Mouse (Mus musculus): ENCODE measurements around the gene Smoc1.

Gene Smoc1

DNA sequence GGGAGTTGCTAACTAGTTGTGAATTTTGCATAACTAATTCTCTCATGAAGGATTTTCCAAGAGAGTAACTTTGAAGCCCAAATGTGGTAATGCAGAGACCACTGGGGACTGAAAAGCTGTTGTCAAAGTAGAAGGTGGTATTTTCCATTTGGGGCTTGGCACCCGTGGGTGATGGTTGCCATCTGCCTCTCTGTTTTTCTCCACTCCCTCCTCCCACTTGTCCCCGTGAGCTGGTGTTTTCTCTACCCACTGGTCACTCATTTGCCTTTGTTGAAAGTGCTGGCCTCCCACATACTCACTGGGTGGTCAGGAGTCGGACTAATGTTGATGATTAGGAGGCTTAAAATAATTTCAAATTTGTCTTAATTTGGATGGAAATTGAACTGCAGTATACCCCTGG lies 104.1 kb downstream of the Smoc1 start:
- no peak for DNase-seq (ENCODE audit: low read depth)

DNA sequence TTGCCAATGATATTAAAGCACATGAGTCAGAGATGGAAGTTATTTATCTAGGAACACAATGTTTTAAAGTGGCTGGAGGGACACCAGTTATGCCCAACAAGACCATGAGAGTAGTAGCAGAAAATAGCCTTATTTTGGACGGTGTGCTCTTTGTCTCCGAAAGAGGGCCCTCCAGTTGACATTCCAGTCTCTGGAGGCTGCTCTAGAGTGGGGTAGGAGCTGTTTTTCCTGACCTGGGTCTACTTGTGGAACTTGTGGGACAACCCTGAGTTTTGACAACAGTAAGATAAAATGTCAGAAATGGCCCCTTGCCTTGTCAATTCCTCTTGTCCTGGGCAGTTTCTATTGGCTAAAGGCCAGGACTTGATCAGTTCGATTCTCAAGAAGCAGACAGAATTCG lies 104.5 kb downstream of the Smoc1 start:
- no peak for DNase-seq (ENCODE audit: low read depth)

DNA sequence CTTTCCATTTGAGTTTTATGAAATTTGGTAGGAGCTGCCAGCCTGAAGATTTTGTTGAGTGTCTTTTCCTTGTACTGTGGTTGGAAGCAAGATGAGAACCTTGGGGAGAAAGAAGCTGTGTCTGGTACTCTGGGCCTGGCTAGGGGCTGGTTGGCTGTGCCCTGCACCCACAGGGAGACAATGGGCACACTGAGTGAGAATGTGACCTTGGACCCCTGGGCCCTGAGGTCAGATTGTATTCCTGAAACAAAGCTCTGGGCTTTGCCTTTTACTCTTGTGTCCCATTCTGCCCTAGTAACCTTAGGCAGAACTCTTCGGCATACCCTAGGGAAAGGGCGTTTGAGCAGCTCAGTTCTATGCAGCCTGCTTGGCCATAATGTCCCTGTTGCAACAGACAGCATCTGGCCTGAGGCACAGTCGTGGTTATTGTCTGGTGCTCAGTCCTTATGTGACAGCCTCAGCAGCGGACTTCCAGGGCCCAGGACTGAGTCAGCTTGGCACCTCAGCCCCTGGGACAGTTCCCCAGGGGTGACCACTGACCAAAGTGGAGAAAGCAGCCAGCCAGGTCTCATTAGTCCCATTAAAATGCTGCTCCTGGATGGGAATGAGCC lies 106.6 kb downstream of the Smoc1 start:
- DNase-seq (ENCODE audit: low read depth) = no peak

DNA sequence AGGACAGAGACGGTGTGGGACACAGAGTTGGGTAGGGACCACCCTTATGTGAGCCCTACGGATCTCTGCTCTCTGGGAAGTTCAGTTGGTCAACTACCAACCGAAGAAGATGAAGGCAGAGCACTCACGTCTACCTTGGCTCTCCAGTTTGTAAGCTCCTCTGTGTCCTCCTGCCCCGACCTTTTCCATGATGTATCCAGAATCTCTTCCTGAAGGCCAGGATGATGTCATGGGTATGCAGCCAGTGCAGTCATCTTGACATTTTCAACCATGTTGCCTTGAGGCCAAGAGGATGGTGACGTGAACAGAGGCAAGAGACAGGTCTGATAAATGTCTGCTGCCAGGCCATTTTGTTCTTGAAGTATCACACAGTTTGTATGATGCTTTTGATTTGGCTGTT lies 111.6 kb downstream of the Smoc1 start:
- DNase-seq (ENCODE audit: low read depth) = no peak

DNA sequence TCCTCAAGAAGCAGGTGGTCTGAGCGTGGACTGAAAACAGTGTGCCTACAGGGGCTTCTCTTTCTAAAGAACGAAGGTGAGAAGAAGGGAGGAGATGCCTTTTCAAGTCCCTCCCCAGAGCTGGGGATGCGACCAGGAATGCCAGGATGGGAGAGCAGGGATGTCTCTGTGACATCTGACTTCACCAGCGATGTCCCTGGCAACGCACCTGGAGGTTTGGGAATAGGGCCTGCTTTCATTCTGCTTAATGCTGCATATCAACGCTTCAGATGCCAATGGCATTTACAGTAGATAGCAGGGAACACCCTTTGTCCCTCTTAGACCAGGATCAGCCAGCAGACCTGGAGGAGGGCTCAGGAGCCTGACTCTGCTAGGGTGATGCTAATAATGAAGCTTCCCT lies 112.9 kb downstream of the Smoc1 start:
- no peak for DNase-seq (ENCODE audit: low read depth)

DNA sequence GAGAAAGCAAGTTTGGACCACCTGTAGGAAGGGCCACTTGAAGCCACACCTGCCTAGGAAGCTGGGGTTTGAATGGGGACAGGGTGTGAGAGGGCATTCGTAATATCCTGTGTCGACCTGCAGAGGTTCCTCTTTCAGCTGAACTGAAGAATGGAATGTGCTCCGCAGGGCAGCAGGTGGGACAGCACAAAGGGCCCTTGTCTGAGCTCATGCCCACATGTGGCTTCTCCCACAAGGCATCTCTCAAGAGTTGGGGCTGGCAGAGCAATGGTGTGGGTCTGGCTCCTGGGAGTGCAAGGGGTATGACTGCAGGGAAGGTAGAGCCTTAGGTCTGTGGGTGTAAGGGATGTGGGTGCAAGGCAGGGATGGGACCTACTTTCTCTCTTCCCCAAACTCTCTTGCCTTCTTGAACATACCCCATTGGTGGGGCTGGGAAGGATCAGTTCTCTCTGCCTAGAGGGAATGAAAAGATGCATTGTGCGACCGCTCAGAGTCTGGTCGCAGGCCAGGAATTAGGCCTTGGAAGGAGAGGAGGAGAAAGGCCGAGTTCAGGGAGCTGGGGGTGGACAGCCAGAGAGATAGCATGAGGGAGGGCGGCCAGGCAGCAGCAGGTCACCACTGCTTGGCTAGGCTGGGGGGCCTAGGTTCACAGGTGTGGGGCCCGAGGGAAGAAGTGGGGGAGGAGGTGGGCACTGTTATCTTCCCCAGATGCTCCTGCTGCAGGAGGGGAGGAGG lies 114.2 kb downstream of the Smoc1 start:
- no peak for DNase-seq (ENCODE audit: low read depth)

DNA sequence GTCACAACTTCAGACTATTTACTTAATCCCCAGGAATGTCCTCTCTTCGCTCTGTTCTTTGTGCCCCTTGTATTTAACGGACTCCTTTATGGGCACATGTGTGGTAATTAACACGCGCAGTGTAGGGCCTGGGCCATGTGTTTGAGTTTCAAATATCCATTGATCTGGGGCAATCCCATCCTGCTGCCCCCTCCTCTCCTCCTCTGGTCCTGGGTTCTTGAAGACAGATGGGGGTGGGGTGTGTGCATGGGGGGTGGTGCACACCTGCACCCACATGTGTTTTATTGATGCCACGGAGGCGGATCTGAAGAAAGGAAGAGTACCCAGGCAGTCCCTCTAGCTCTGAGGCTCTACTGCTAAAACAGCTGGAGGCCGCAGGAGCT lies 114.7 kb downstream of the Smoc1 start:
- no peak for DNase-seq (ENCODE audit: low read depth)

DNA sequence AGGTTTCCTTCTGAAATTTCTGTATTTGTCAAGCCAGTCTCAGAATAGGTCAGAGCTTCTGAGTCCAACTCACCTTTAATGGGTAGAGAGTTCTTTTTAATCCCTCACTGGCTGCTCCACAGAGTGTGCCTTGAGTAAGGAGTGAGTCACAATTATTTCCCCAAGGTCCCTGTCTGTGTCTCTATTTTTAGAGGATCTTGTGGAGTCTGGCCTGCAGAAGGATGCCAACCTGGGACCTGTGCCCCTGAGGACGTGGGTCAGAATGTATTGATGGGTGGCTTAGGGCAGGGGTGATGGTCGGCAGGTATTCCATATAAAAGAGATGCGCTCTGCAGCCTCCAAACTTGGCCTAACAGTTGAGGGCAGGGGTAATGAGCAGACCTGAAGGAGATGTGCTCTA lies 115.6 kb downstream of the Smoc1 start:
- no peak for DNase-seq (ENCODE audit: low read depth)

DNA sequence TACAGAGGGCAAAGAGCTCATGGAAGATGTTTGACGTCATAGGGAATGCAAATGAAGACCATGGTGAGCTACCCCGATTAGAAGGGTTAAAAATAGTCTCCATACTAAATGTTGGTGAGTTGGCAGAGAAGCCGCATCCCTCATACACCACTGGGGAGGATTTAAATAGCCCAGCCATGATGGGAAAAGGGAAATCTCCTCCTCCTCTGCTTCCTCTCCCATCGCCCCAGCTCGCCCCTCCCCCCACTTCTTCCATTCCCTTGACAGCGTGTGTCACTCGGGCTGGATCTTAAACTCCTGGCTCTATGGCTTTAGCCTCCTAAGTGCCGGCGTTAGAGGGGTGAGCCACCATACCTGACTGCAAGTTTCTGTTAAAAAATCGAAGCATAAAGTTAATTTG lies 117.6 kb downstream of the Smoc1 start:
- no peak for DNase-seq (ENCODE audit: low read depth)

DNA sequence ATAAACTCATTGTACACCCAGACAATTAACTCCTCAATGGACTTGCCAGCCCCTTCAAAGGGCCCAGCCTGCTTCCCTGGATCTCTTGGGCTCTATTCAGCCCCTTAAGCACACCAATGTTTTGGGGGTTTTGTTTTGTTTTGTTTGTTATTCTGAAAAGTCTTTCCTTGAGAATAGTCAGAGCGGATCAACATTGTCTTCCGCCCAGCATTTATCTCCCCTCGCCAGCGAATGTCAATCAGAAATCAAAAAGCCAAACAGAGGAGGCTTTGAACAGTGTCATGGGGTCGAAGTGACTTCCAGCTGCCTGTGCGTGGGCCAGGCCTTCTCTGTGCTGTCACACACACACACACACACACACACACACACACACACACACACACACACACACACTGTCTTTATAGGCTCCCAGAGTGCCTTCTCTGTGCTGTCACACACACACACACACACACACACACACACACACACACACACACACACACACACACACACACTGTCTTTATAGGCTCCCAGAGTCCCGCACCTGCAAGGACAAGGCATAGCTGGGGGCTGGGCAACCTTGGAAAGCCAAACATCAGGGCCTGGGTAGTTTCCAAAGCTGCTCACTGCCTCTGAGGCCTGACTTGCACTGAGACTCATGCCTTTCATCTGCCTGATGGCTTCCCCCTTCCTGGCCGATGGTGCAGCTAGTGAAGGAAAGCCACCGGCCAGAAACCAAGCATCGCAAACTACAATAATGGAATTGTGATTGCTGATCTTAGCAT lies 120.0 kb downstream of the Smoc1 start:
- no peak for DNase-seq (ENCODE audit: low read depth)

DNA sequence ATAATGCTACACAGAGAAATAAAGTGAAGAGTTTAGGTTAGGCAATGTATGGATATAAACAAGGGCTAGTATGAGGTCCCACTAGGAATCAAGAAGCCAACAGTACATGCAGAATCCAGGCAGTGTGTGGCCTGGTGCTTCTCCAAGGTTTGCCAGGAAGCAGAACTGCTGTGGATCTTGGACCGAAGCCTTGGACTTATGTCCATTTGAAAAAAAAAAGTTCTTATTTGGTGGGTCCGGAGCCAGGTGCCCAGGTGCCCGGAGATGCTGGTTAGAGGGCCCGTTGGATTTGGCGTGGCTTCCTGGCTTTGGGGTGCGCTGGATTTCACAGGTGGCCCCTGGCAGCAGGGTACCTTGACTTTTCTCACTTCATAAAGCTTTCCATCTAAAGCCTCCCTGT lies 121.3 kb downstream of the Smoc1 start:
- DNase-seq (ENCODE audit: low read depth) = no peak

DNA sequence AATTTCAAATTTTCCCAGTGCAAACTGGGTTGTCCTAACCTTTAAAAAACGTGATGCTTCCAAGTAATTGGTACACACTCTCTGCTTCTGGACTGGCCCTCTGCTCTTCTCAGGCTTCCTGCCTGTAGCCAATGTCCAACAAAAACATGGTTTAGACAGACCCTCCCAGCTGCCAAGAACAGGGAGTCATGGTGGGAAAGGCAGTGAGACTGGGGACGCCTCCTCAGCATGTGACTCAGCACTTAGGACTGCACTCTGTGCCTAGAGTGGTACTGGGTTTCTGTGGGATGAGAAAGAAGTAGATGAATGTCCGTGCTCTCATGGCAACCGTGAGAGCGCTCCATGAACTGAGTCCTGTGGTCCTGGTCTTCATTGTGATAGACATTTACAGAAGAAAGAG lies 124.3 kb downstream of the Smoc1 start:
- no peak for DNase-seq (ENCODE audit: low read depth)

DNA sequence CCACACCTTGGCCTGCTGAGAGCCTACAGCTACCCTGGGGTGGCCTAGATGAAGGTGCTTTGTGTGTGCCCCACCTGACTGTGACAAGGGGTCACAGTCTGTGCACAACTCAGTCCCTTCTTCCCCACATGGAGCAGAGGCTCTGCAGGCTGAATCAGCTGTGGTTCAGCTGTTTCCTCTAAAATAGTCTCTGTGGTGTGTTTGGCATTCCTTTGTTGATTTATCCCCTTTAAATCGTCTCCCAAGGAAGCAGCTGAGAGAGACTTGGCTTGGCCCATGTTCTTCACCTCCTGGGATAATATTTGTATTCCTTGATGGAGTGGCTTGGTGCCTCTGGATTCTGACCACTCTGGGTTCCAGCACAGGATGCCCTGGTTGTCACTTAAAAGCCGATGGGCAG lies 125.5 kb downstream of the Smoc1 start:
- no peak for DNase-seq (ENCODE audit: low read depth)

DNA sequence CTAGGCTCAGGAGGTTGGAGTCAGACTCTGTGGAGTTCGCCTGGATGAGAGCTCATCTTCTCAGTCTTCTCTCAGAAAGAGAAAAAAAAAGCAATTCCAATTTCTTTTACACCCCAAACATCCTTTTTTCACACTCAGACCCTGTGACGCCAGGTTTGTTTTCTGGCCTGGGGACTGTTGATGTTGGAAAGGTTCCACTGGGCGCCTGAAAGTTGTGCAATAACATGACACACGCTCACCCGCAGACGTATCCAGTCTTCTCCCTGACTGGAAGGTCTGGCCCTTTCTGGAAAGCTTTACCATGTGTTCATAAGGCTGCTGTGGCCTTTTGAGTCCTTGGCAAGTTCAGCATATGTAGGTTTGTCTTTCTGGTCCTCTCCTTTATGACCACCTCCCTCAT lies 129.1 kb downstream of the Smoc1 start:
- DNase-seq (ENCODE audit: low read depth) = no peak

DNA sequence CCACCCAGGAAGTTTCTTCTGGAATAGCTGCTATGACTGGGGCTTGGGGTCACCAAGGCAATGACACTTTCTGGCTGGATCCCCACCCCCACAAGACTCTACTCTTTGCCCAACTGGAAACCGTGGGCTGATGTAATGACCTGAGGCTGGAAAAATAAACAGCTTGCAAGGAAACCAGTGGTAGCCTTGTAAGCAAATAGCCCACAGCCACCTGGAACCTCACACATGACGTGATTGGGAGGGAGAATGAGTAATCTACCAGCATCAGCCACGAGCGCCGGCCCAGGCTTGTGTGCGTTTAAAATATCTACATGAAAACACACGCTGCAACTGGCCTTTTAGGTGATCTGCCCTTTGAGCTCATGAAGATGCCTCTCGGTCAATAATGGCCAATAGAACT lies 130.2 kb downstream of the Smoc1 start:
- no peak for DNase-seq (ENCODE audit: low read depth)

DNA sequence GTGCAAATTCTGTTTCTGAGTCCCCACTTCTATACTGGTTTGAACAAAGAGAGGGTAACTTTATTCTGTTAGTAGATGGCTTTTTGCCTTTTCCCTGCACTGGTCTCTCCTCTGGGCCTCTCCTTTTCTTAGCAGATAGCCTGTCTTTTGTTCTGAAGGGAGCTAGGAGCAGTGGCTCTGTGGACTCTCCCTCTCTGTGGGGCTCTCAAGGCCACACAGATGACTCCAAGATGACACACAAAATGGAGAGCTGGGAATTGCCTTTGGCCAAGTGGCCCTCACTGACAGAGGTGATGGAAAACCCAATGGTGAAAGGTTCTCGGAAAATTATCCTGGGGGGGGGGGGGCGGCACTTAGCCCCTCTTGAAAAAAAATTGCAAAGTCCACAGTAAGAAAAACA lies 133.3 kb downstream of the Smoc1 start:
- DNase-seq (ENCODE audit: low read depth) = no peak

DNA sequence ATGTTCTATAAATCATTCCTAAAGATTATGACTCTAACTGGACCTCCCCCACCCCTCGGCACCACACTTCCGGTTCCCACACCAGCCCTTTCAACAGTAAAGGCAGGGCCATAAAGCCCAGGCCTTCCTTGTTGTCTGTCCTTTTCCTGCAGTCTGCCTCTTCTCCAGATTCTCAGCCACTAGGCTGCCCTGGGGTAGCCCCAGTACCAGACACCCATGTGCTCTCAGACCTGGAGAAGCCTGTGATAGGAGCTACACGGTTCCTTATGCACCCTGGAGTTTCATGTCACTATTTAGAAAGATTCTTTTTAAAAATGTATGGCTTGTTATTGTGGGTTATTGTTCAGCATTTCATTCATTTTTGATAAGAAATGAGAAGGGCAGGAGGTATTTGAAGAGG lies 133.8 kb downstream of the Smoc1 start:
- DNase-seq (ENCODE audit: low read depth) = no peak

DNA sequence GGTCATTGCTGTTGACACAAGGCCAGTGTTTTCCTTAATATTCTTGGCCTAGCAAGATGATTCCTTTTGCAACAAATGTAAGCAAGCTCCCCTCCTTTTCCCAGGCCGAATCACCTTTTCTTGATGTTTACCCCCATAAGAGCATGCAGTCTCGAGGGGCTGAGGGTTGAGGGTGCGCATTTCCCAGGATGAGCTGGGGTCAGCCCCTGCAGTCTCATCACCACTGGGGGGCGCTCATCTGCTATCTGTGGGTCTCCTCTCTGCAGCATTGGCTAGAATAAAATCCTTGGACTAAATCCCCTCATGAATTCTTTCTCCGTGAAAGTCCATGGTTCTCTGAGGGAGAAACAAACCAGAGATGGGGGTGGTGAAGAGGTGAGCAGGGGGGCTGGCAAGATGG lies 134.2 kb downstream of the Smoc1 start:
- DNase-seq (ENCODE audit: low read depth) = peak; percentile 10

DNA sequence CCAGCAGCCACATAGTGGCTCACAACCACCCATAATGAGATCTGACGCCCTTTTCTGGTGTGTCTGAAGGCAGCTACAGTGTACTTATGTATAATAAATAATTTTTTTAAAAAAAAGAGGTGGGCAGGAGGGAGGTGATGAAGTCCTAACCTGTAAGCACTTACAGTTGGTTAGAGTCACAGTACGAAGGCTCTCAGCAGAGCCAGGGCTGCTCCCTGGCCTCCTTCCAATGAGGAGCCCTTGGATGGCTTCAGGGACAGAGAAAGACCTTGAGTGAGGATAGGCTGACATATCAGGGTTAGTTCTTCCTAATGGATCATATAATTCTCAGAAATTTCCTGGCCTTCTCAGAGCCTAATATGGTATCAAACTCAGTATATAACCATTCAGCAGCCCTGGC lies 134.7 kb downstream of the Smoc1 start:
- DNase-seq (ENCODE audit: low read depth) = no peak

DNA sequence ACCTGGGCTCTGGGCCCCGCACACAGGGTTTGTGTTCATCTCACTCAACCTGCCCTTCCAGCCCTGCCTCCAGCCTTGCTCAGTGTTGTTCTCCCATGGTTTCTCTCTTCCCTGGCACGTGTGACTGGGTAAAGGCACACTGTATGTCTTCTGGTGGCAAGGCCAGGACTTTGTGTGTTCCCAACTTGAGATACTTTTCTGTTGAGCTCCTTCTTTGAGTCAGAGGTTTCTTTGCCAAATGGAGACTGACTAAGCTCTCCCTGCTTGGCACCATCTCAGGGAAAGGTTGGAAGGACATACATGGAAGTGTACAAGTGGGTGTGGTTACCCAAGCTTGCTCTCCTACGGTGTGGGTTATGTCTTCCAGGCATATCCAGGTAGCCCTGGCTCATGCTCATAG lies 136.5 kb downstream of the Smoc1 start:
- DNase-seq (ENCODE audit: low read depth) = no peak

DNA sequence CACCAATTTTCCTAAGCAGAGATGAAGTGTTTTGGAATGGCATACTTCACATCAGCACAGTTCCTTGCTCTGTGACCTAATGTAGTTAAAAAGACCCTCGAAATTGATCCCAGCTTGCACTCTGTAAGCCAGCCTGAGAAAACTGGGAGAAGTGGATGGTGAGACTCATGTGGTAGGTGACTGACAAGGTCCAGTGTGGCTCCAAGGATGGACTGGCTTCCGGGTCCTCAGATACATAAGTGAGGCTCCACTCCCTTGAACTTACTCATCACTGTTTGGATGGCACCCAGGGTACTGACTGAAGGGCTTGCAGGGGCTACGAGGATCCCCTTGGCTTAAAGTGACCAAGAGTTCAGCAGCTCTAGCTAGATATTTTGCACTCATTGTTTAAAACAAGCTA lies 137.0 kb downstream of the Smoc1 start:
- DNase-seq (ENCODE audit: low read depth) = no peak

DNA sequence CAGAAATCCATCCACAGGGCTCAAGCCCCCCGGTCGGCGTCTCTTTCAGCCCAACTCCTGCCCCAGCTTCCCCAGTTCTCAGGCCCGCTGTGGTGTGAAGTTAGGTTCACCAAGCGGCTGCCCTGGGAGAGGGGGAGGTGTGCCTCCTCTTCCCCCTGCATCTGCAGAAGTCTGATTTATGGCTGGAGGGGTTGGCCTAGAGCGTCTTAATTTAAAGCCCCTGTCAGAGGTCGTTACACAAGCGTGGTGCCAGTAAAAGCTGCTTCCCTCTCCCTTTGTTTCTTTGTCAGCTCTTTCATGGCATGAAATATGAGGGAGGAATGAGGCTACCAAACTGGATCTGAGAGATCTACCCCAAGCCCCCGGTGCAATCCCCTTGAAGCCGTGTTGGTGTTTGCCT lies 139.5 kb downstream of the Smoc1 start:
- no peak for DNase-seq (ENCODE audit: low read depth)

DNA sequence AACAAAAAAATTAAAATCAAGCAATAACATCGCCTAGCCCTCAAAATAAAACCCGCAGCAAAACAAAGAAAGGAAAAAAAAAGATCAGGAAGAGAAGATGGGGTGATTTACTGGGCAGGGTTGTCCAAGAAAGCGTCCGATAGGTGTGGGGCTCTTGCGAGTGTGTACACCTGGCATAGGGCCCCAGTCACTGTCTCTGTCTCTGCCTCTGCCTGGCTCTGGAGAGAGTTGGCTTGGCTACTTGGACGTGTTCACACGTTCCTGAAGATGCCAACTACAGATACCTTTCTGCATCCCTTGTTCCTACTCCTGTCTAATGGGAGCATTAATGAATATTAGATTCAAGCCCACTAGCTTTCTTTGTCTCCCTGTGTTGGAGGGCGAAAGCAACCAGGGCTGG lies 140.0 kb downstream of the Smoc1 start:
- no peak for DNase-seq (ENCODE audit: low read depth)

DNA sequence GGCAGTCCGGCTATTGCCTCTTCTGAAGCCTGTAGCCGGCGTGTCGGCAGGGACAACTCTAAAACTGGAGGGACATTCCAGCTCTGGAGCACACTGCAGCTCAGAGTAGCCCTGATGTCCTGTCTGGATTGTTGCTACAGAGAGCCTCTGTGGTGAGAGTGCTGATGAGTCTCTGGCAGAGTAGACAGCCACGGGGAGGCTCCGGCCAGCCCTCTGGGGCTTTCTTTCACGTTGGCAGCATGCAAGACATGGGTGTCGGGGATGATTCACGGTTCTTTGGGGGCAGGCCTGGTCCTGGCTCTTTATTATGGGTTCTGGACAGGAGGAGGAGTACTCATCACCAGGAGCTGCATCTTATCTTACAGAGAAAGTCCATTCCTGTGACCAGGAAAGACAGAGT lies 140.5 kb downstream of the Smoc1 start:
- DNase-seq (ENCODE audit: low read depth) = no peak
